Mouse (Mus musculus): ENCODE measurements around the gene Flywch1. TPM values are rescaled to one million over a fixed set of nuclear protein-coding genes. Genes with fewer than 3 reads are reported as not detected.

Flywch1 gene
- total RNA-seq, 2 experiments from 2014 or later = 425 to 428 TPM

- no peak for TF ChIP-seq CTCF (IDR thresholded peaks at IDR 0.05)
- H3K4me3 ChIP-seq = no peak overlapping the region
- no peak for DNase-seq (ENCODE audit: extremely low spot score in 1 of 2, low spot score in 2 of 2)
- no peak overlapping the region for H3K27ac ChIP-seq
- intact Hi-C loops (cut with DNase I) = loop anchor here (1.0 to 5.0 kb wide), 2 partner anchors 11 to 59 kb away; partner anchors contain the start of genes Paqr4 and Srrm2
These were observed 30.2 kb upstream of the Flywch1 start for GRCm38 (mm10) chr17:23801627-23802026.

- H3K27ac ChIP-seq = no peak overlapping the region
- intact Hi-C loops (cut with DNase I) = no loop called here
- TF ChIP-seq CTCF (IDR thresholded peaks at IDR 0.05) = no peak
- DNase-seq (ENCODE audit: extremely low spot score in 1 of 2, low spot score in 2 of 2) = no peak
- H3K4me3 ChIP-seq = no peak overlapping the region
These were observed 25.9 kb upstream of the Flywch1 start for GRCm38 (mm10) chr17:23797316-23797715.

GRCm38 (mm10) chr17:23795323-23795722 is 23.9 kb upstream of the Flywch1 start:
- no peak for TF ChIP-seq CTCF (IDR thresholded peaks at IDR 0.05)
- Histone ChIP-seq H3K27ac (no peak overlapping the region), H3K4me3 (no peak overlapping the region)
- intact Hi-C loops (cut with DNase I) = no loop called here
- DNase-seq (ENCODE audit: extremely low spot score in 1 of 2, low spot score in 2 of 2) = no peak

- Histone ChIP-seq H3K4me3 (peak overlapping the region; percentile 64), H3K27ac (peak overlapping the region; percentile 87)
- intact Hi-C loops (cut with DNase I) = no loop called here
- no peak for TF ChIP-seq CTCF (IDR thresholded peaks at IDR 0.05)
- no peak for DNase-seq (ENCODE audit: extremely low spot score in 1 of 2, low spot score in 2 of 2)
These were observed 19.6 kb upstream of the Flywch1 start for GRCm38 (mm10) chr17:23791079-23791357.

GRCm38 (mm10) chr17:23790269-23791078 is 19.1 kb upstream of the Flywch1 start, which contains the start of gene Srrm2:
Gene Srrm2, plus strand, starts transcription at chr17:23790532.
- peak within 1 kb of the TSS; percentile 64 for H3K4me3 ChIP-seq
- peak; percentile 49 to 55 for DNase-seq (ENCODE audit: extremely low spot score in 1 of 2, low spot score in 2 of 2)
- peak within 1 kb of the TSS; percentile 87 for H3K27ac ChIP-seq
- intact Hi-C loops (cut with DNase I) = loop anchor here (1.0 kb wide), 1 partner anchor 12 kb away; no protein-coding TSS in a partner anchor
- TF ChIP-seq CTCF (IDR thresholded peaks at IDR 0.05) = no peak; the same call in 1 of the 2 replicates

GRCm38 (mm10) chr17:23789749-23790268 is 18.4 kb upstream of the Flywch1 start:
- intact Hi-C loops (cut with DNase I) = loop anchor here (1.0 kb wide), 1 partner anchor 12 kb away; no protein-coding TSS in a partner anchor
- no peak for DNase-seq (ENCODE audit: extremely low spot score in 1 of 2, low spot score in 2 of 2)

GRCm38 (mm10) chr17:23788973-23789372 is 17.6 kb upstream of the Flywch1 start:
- Histone ChIP-seq H3K27ac (no peak overlapping the region), H3K4me3 (no peak overlapping the region)
- no peak for TF ChIP-seq CTCF (IDR thresholded peaks at IDR 0.05)
- no peak for DNase-seq (ENCODE audit: extremely low spot score in 1 of 2, low spot score in 2 of 2)
- intact Hi-C loops (cut with DNase I) = no loop called here

More at GRCm38 (mm10) chr17:23789749-23790268, 18.4 kb upstream of the Flywch1 start:
- TF ChIP-seq CTCF (IDR thresholded peaks at IDR 0.05) = no peak
- Histone ChIP-seq H3K4me3 (peak overlapping the region; percentile 64), H3K27ac (peak overlapping the region; percentile 87)

- intact Hi-C loops (cut with DNase I) = no loop called here
- H3K4me3 ChIP-seq = peak overlapping the region; percentile 55
- no peak for TF ChIP-seq CTCF (IDR thresholded peaks at IDR 0.05)
- H3K27ac ChIP-seq = peak overlapping the region; percentile 72
- DNase-seq (ENCODE audit: extremely low spot score in 1 of 2, low spot score in 2 of 2) = no peak
These were observed 15.1 kb upstream of the Flywch1 start for GRCm38 (mm10) chr17:23786510-23786931.

- Histone ChIP-seq H3K4me3 (peak within 1 kb of the TSS; percentile 55), H3K27ac (peak within 1 kb of the TSS; percentile 72)
- peak; percentile 85 to 88 for DNase-seq (ENCODE audit: extremely low spot score in 1 of 2, low spot score in 2 of 2)
- intact Hi-C loops (cut with DNase I) = no loop called here
- TF ChIP-seq CTCF (IDR thresholded peaks at IDR 0.05) = peak; percentile 31
These were observed 14.4 kb upstream of the Flywch1 start, which contains the start of gene Flywch2 for GRCm38 (mm10) chr17:23785561-23786471. Gene Flywch2, minus strand, starts transcription at chr17:23786081.

GRCm38 (mm10) chr17:23783352-23783751 is 11.9 kb upstream of the Flywch1 start:
- H3K4me3 ChIP-seq = no peak overlapping the region
- DNase-seq (ENCODE audit: extremely low spot score in 1 of 2, low spot score in 2 of 2) = no peak
- intact Hi-C loops (cut with DNase I) = no loop called here
- H3K27ac ChIP-seq = no peak overlapping the region
- no peak for TF ChIP-seq CTCF (IDR thresholded peaks at IDR 0.05)

- Histone ChIP-seq H3K27ac (no peak overlapping the region), H3K4me3 (no peak overlapping the region)
- intact Hi-C loops (cut with DNase I) = no loop called here
- no peak for TF ChIP-seq CTCF (IDR thresholded peaks at IDR 0.05)
- DNase-seq (ENCODE audit: extremely low spot score in 1 of 2, low spot score in 2 of 2) = no peak
These were observed 7.0 kb upstream of the Flywch1 start for GRCm38 (mm10) chr17:23778447-23778846.
